Mouse (Mus musculus) spleen, postnatal 14 days (tissue): ENCODE results near the gene Gorasp1.
A peak's percentile ranks its signal among the peaks of the same experiment; 100 is the strongest.

Experiments
- DNase-seq, 2 experiments: peaks; one replicate each; pipeline ENCODE4 v3.0.0; 2021 to 2022; ENCODE audit warnings: low spot score in 2 of 2

Gene Gorasp1

GRCm38 (mm10) chr9:119926497-119926896 is 10.9 kb downstream of the Gorasp1 start:
- DNase-seq, result no peak

- no peak for DNase-seq
These were observed 11.6 kb downstream of the Gorasp1 start for GRCm38 (mm10) chr9:119925729-119926128.

GRCm38 (mm10) chr9:119925120-119925657 is 12.2 kb downstream of the Gorasp1 start:
- no peak for DNase-seq

GRCm38 (mm10) chr9:119923462-119923861 is 13.9 kb downstream of the Gorasp1 start:
- no peak for DNase-seq

- DNase-seq, result no peak
These were observed 17.5 kb downstream of the Gorasp1 start for GRCm38 (mm10) chr9:119919858-119920257.

- no peak for DNase-seq
These were observed 24.1 kb downstream of the Gorasp1 start for GRCm38 (mm10) chr9:119913087-119913838.

- DNase-seq, result no peak
These were observed 27.4 kb downstream of the Gorasp1 start for GRCm38 (mm10) chr9:119909931-119910330.

GRCm38 (mm10) chr9:119908708-119909107 is 28.7 kb downstream of the Gorasp1 start:
- no peak for DNase-seq

- no peak for DNase-seq
These were observed 34.8 kb downstream of the Gorasp1 start for GRCm38 (mm10) chr9:119902410-119903151.

- no peak for DNase-seq
These were observed 37.9 kb downstream of the Gorasp1 start for GRCm38 (mm10) chr9:119899446-119899845.

GRCm38 (mm10) chr9:119895040-119895721 is 42.2 kb downstream of the Gorasp1 start:
- peak; percentile 14 to 20 for DNase-seq

GRCm38 (mm10) chr9:119894339-119895009 is 42.9 kb downstream of the Gorasp1 start, which contains the start of gene Wdr48:
Gene Wdr48 (plus strand): TSS chr9:119894878.
- DNase-seq, result peak; percentile 87 to 94

- no peak for DNase-seq
These were observed 43.5 kb downstream of the Gorasp1 start for GRCm38 (mm10) chr9:119893881-119894280.

- peak in 1 of 2 experiments; percentile 18 for DNase-seq
These were observed 46.7 kb downstream of the Gorasp1 start for GRCm38 (mm10) chr9:119890692-119891091.

GRCm38 (mm10) chr9:119889446-119889845 is 47.9 kb downstream of the Gorasp1 start:
- DNase-seq, result no peak

GRCm38 (mm10) chr9:119888843-119889246 is 48.5 kb downstream of the Gorasp1 start:
- no peak for DNase-seq

- DNase-seq, result no peak
These were observed 50.0 kb downstream of the Gorasp1 start for GRCm38 (mm10) chr9:119887144-119887901.
